Mouse (Mus musculus) hindbrain, embryonic 16.5 days (tissue): ENCODE results near the gene Cluap1. TPM values are rescaled to one million over a fixed set of nuclear protein-coding genes. Genes with fewer than 3 reads are reported as not detected.

Source experiments
- ATAC-seq: fragments of 200-750 bp; cut with Nextera tagmentation; 2 replicates; pipeline ENCODE4 v1.8.0; 2017; ENCODE audit warnings: moderate TSS enrichment, moderate library complexity
- H3K27ac ChIP-seq: fragments of 300-500 bp; sonication (generic); 2 replicates; pipeline ENCODE4 v1.5.1; 2014; ENCODE audit warnings: low read depth, mild to moderate bottlenecking, control low read depth, low read length, moderate library complexity
- H3K27me3 ChIP-seq: fragments of 300-500 bp; sonication (generic); replicated peaks from 2 replicates; pipeline ENCODE4 v1.6.1; 2014; ENCODE audit warnings: low read length; ENCODE audit not compliant: control insufficient read depth, insufficient read depth
- H3K36me3 ChIP-seq: fragments of 300-500 bp; sonication (generic); 2 replicates; pipeline ENCODE4 v1.6.1; 2014; ENCODE audit warnings: mild to moderate bottlenecking, low read length, moderate library complexity, mixed read lengths; ENCODE audit not compliant: control insufficient read depth, insufficient read depth
- H3K4me1 ChIP-seq: fragments of 300-500 bp; sonication (generic); 2 replicates; pipeline ENCODE4 v1.6.1; 2014; ENCODE audit warnings: low read depth, low read length; ENCODE audit not compliant: control insufficient read depth, insufficient read depth
- H3K4me2 ChIP-seq: fragments of 300-500 bp; sonication (generic); 2 replicates; pipeline ENCODE4 v1.6.1; 2014; ENCODE audit warnings: mild to moderate bottlenecking, low read length, control low read depth, moderate library complexity
- H3K4me3 ChIP-seq: fragments of 300-500 bp; sonication (generic); 2 replicates; pipeline ENCODE4 v1.5.1; 2014; ENCODE audit warnings: mild to moderate bottlenecking, low read length, control low read depth, moderate library complexity
- H3K9ac ChIP-seq: fragments of 300-500 bp; sonication (generic); 2 replicates; pipeline ENCODE4 v1.6.1; 2014; ENCODE audit warnings: low read depth, mild to moderate bottlenecking, control low read depth, low read length, moderate library complexity
- H3K9me3 ChIP-seq: fragments of 300-500 bp; sonication (generic); 2 replicates; pipeline ENCODE4 v1.6.1; 2014; ENCODE audit warnings: mild to moderate bottlenecking, low read length, moderate library complexity; ENCODE audit not compliant: control insufficient read depth
- WGBS: fragments of 180-500 bp; shearing (Covaris S2); extraction: QIAGEN DNeasy Blood & Tissue Kit; methylation state at CpG from one replicate; pipeline ENCODE4 v1.1.7; 2014; 5-methylcytosine and 5-hydroxymethylcytosine counted together
- polyA plus RNA-seq: library from polyadenylated mRNA; unstranded; fragments of >200 nt; fragmentation: Nextera tagmentation; extraction: Ambion mirVana; gene quantifications from 2 replicates; pipeline ENCODE4 v1.2.1, GENCODE M21; 2015

Gene Cluap1
- polyA plus RNA-seq, 1 experiment from 2014 or later = 42.3 TPM

DNA sequence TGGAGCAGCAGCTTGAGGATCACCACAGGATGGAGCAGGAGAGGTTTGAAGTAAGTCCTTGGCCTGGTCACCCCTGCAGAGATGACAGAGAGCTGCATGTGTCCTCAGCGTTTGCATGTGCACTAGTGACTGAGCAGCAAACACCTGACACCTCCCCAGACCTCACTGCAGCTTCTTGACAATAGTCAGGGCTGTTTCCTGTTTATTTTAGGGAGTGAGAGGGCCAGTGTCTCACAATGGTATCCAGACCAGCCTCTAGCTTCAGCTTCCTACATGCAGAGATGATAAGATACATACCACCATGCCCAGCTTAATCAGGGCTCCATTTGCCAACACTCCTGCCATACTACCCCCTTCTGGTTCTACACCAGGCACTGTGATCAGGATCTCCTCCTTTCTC, 20.0 kb downstream of the Cluap1 start:
- Histone ChIP-seq H3K9me3 (no peaks in the 10 kb centered on the region), H3K27ac (no peak overlapping the region), H3K4me3 (no peak overlapping the region), H3K27me3 (no peaks in the 10 kb centered on the region), H3K36me3 (peaks cover 50% of the 10 kb centered on the region), H3K4me2 (no peak overlapping the region), H3K9ac (no peak overlapping the region), H3K4me1 (no peaks in the 10 kb centered on the region)
- 62% methylated on average over 1 of the region's 1 CpGs for WGBS
- ATAC-seq = no peak

GRCm38 (mm10) chr16:3929151-3929550, 20.6 kb downstream of the Cluap1 start:
- H3K4me2 ChIP-seq = no peak overlapping the region
- no peak overlapping the region for H3K4me3 ChIP-seq
- no peak overlapping the region for H3K9ac ChIP-seq
- H3K27ac ChIP-seq = no peak overlapping the region
- 78% methylated on average over 7 of the region's 7 CpGs for WGBS
- peaks cover 51% of the 10 kb centered on the region for H3K36me3 ChIP-seq
- no peaks in the 10 kb centered on the region for H3K9me3 ChIP-seq
- ATAC-seq = no peak
- H3K4me1 ChIP-seq = no peaks in the 10 kb centered on the region
- no peaks in the 10 kb centered on the region for H3K27me3 ChIP-seq

DNA sequence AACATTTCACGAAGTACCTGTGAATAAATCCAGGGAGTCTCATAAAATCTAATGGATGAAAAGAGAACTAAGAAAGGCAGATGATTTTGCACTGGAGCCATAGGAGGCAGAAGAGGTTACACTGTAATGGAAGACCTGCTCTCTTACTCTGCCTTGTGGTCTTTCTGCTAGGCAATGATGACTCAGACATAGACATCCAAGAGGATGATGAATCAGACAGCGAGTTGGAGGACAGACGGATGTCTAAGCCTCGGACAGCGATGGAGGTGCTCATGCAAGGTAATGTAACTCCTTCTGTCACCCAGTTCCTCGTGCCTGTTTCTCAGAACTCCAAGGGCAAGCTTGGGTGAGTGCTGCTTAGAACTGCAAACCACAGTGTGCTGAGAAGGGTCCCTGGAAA, 24.9 kb downstream of the Cluap1 start:
- no peak overlapping the region for H3K27ac ChIP-seq
- H3K9ac ChIP-seq = no peak overlapping the region
- no peak for ATAC-seq
- no peaks in the 10 kb centered on the region for H3K27me3 ChIP-seq
- H3K9me3 ChIP-seq = no peaks in the 10 kb centered on the region
- H3K4me3 ChIP-seq = no peak overlapping the region
- WGBS = 92% methylated on average over 6 of the region's 6 CpGs
- H3K4me2 ChIP-seq = no peak overlapping the region
- peaks cover 39% of the 10 kb centered on the region for H3K36me3 ChIP-seq
- H3K4me1 ChIP-seq = no peaks in the 10 kb centered on the region

GRCm38 (mm10) chr16:3934091-3934490, 25.5 kb downstream of the Cluap1 start:
- no peaks in the 10 kb centered on the region for H3K27me3 ChIP-seq
- H3K9ac ChIP-seq = no peak overlapping the region
- no peak overlapping the region for H3K4me3 ChIP-seq
- no peak overlapping the region for H3K4me2 ChIP-seq
- H3K36me3 ChIP-seq = peaks cover 37% of the 10 kb centered on the region
- WGBS = 87% methylated on average over 1 of the region's 1 CpGs
- no peak overlapping the region for H3K27ac ChIP-seq
- H3K4me1 ChIP-seq = no peaks in the 10 kb centered on the region
- no peaks in the 10 kb centered on the region for H3K9me3 ChIP-seq
- no peak for ATAC-seq

- ATAC-seq = no peak
- H3K4me1 ChIP-seq = no peaks in the 10 kb centered on the region
- H3K4me3 ChIP-seq = no peak overlapping the region
- no peak overlapping the region for H3K4me2 ChIP-seq
- 93% methylated on average over 4 of the region's 4 CpGs for WGBS
- peaks cover 35% of the 10 kb centered on the region for H3K36me3 ChIP-seq
- no peaks in the 10 kb centered on the region for H3K9me3 ChIP-seq
- H3K9ac ChIP-seq = no peak overlapping the region
- no peaks in the 10 kb centered on the region for H3K27me3 ChIP-seq
- H3K27ac ChIP-seq = no peak overlapping the region
Measured at GRCm38 (mm10) chr16:3934701-3935100, 26.1 kb downstream of the Cluap1 start.

- H3K9me3 ChIP-seq = no peaks in the 10 kb centered on the region
- ATAC-seq = no peak
- no peak overlapping the region for H3K9ac ChIP-seq
- no peak overlapping the region for H3K4me2 ChIP-seq
- no peaks in the 10 kb centered on the region for H3K4me1 ChIP-seq
- no peak overlapping the region for H3K4me3 ChIP-seq
- 93% methylated on average over 1 of the region's 1 CpGs for WGBS
- H3K27me3 ChIP-seq = no peaks in the 10 kb centered on the region
- no peak overlapping the region for H3K27ac ChIP-seq
- H3K36me3 ChIP-seq = no peaks in the 10 kb centered on the region
Measured at GRCm38 (mm10) chr16:3951141-3951540, 42.5 kb downstream of the Cluap1 start.

GRCm38 (mm10) chr16:3956369-3956768, 47.8 kb downstream of the Cluap1 start:
- H3K4me3 ChIP-seq = no peak overlapping the region
- H3K4me1 ChIP-seq = no peaks in the 10 kb centered on the region
- ATAC-seq = no peak
- no peak overlapping the region for H3K9ac ChIP-seq
- WGBS = 88% methylated on average over 6 of the region's 6 CpGs
- H3K27ac ChIP-seq = no peak overlapping the region
- no peaks in the 10 kb centered on the region for H3K27me3 ChIP-seq
- no peaks in the 10 kb centered on the region for H3K9me3 ChIP-seq
- H3K4me2 ChIP-seq = no peak overlapping the region
- no peaks in the 10 kb centered on the region for H3K36me3 ChIP-seq

- H3K27ac ChIP-seq = no peak overlapping the region
- no peak for ATAC-seq
- no peaks in the 10 kb centered on the region for H3K27me3 ChIP-seq
Measured at GRCm38 (mm10) chr16:3959261-3959660, 50.7 kb downstream of the Cluap1 start.

DNA sequence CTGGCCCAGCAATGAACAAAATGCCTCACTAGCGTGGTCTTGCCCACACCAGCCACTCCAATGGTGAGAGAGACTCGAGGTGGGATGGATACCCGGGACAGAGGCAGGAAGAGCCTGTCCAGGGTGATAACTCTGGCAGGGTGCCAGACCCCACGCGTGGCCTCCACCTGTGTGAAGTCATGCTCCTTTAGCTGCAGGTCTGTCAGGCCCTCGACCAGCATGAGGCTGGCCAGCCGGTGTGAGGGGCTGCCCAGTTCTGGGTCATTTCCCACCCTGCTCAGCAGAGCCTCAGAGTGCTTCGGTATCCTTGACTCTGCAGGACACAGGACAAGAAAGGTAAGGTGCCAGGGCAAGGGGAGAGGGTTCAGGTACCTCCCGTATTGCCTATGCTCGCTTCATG, 56.4 kb downstream of the Cluap1 start:
- H3K4me1 ChIP-seq = no peaks in the 10 kb centered on the region
- no peak for ATAC-seq
- no peaks in the 10 kb centered on the region for H3K36me3 ChIP-seq
- no peaks in the 10 kb centered on the region for H3K27me3 ChIP-seq
- H3K9me3 ChIP-seq = no peaks in the 10 kb centered on the region
- H3K27ac ChIP-seq = no peak overlapping the region
- H3K4me3 ChIP-seq = no peak overlapping the region
- WGBS = 86% methylated on average over 10 of the region's 10 CpGs
- no peak overlapping the region for H3K4me2 ChIP-seq
- H3K9ac ChIP-seq = no peak overlapping the region

More at GRCm38 (mm10) chr16:3959261-3959660, 50.7 kb downstream of the Cluap1 start:
- H3K4me3 ChIP-seq = no peak overlapping the region
- H3K4me1 ChIP-seq = no peaks in the 10 kb centered on the region
- 75% methylated on average over 2 of the region's 2 CpGs for WGBS
- no peak overlapping the region for H3K4me2 ChIP-seq
- no peaks in the 10 kb centered on the region for H3K9me3 ChIP-seq
- H3K9ac ChIP-seq = no peak overlapping the region
- no peaks in the 10 kb centered on the region for H3K36me3 ChIP-seq

- Histone ChIP-seq H3K9ac (no peak overlapping the region), H3K36me3 (no peaks in the 10 kb centered on the region), H3K27me3 (no peaks in the 10 kb centered on the region), H3K27ac (no peak overlapping the region), H3K9me3 (no peaks in the 10 kb centered on the region), H3K4me3 (no peak overlapping the region), H3K4me2 (no peak overlapping the region), H3K4me1 (no peaks in the 10 kb centered on the region)
- 74% methylated on average over 3 of the region's 3 CpGs for WGBS
- no peak for ATAC-seq
Measured at GRCm38 (mm10) chr16:3965534-3965933, 56.9 kb downstream of the Cluap1 start.
